Mouse (Mus musculus): ENCODE measurements at regions not wholly inside any gene's neighbourhood (a gene's known extent, or its start where the extent isn't known, plus 50 kb on each side); places are given as distances from the start of the nearest gene placed in this dataset.

GRCm38 (mm10) chr10:8060987-8061386 is 105.0 kb upstream of the Tab2 start:
- TF ChIP-seq CTCF (IDR thresholded peaks at IDR 0.05 in 2 of 3, conservative IDR thresholded peaks at IDR 0.05 in 1 of 3; ENCODE audit: control insufficient read depth in 1 of 3, insufficient read depth in 1 of 3, low read depth in 2 of 3, low read length in 3 of 3, poor library complexity in 1 of 3, severe bottlenecking in 1 of 3): no peak
- no peak for TF ChIP-seq ELF1 (IDR thresholded peaks at IDR 0.05; ENCODE audit: low read depth, low read length)
- no peak for TF ChIP-seq RAD21 (IDR thresholded peaks at IDR 0.05; ENCODE audit: low read depth, low read length)

All from MEL (cell line).